Mouse (Mus musculus) liver, embryonic 11.5 days (tissue): ENCODE results near the gene Cd109. TPM values are rescaled to one million over a fixed set of nuclear protein-coding genes. Genes with fewer than 3 reads are reported as not detected.

ENCODE experiments used
- ATAC-seq: fragments of 200-750 bp; cut with Nextera tagmentation; replicated peaks from 2 replicates; pipeline ENCODE4 v1.8.0; 2017; ENCODE audit warnings: moderate number of reproducible peaks, mild to moderate bottlenecking, moderate TSS enrichment, moderate library complexity; ENCODE audit not compliant: low FRiP score
- DNase-seq: peaks from one replicate; pipeline ENCODE4 v3.0.0-alpha.2; 2017; ENCODE audit warnings: low spot score
- H3K27ac ChIP-seq: fragments of 300-500 bp; sonication (generic); 2 replicates; pipeline ENCODE4 v1.5.1; 2014; ENCODE audit warnings: mild to moderate bottlenecking, low read depth, low read length, control low read depth
- H3K27me3 ChIP-seq: fragments of 300-500 bp; sonication (generic); replicated peaks from 2 replicates; pipeline ENCODE4 v1.6.1; 2014; ENCODE audit warnings: low read length, mixed read lengths; ENCODE audit not compliant: control insufficient read depth, insufficient read depth
- H3K36me3 ChIP-seq: fragments of 300-500 bp; sonication (generic); 2 replicates; pipeline ENCODE4 v1.6.1; 2014; ENCODE audit warnings: mild to moderate bottlenecking, low read length, moderate library complexity, mixed read lengths; ENCODE audit not compliant: control insufficient read depth, insufficient read depth
- H3K4me1 ChIP-seq: fragments of 300-500 bp; sonication (generic); replicated peaks from 2 replicates; pipeline ENCODE4 v1.6.1; 2014; ENCODE audit warnings: low read length, mixed read lengths; ENCODE audit not compliant: control insufficient read depth, insufficient read depth
- H3K4me2 ChIP-seq: fragments of 300-500 bp; sonication (generic); 2 replicates; pipeline ENCODE4 v1.6.1; 2014; ENCODE audit warnings: mild to moderate bottlenecking, control low read depth, moderate library complexity
- H3K4me3 ChIP-seq: fragments of 300-500 bp; sonication (generic); 2 replicates; pipeline ENCODE4 v1.5.1; 2014; ENCODE audit warnings: low read depth, low read length, control low read depth
- H3K9ac ChIP-seq: fragments of 300-500 bp; sonication (generic); 2 replicates; pipeline ENCODE4 v1.6.1; 2014; ENCODE audit warnings: low read depth, low read length, control low read depth
- H3K9me3 ChIP-seq: fragments of 300-500 bp; sonication (generic); 2 replicates; pipeline ENCODE4 v1.6.1; 2016; ENCODE audit warnings: low read length, inconsistent platforms, mixed read lengths; ENCODE audit not compliant: control insufficient read depth
- WGBS: fragments of 180-500 bp; shearing (Covaris S2); extraction: QIAGEN DNeasy Blood & Tissue Kit; methylation state at CpG from one replicate; pipeline ENCODE4 v1.1.7; 2014; 5-methylcytosine and 5-hydroxymethylcytosine counted together
- polyA plus RNA-seq: library from polyadenylated mRNA; unstranded; fragments of >200 nt; fragmentation: Nextera tagmentation; extraction: Ambion mirVana; gene quantifications from 2 replicates; pipeline ENCODE4 v1.2.1, GENCODE M21; 2014

Gene Cd109
- polyA plus RNA-seq, 1 experiment from 2014 or later, result 0.82 TPM

DNA sequence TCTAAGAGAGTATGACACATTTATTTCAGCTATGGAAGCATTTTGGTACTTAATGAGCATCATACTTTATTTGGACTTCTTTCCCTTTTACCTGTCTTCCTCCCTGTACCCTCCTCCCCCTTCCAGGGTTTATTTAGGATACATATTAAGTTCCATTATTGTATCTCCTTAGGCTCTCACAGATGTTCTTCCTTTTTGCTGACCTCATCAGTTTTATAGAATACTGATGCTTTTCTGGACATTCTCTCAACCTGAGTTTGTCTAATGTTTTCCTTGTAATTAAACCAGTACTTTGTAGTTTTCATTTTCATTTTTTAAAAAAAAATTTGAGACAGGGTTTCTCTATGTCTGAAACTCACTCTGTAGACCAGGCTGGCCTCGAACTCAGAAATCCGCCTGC is 24.9 kb upstream of the Cd109 start:
- Histone ChIP-seq H3K36me3 (no peaks in the 10 kb centered on the region), H3K4me2 (no peak overlapping the region), H3K9me3 (no peaks in the 10 kb centered on the region), H3K27me3 (no peaks in the 10 kb centered on the region), H3K4me1 (peaks cover 7% of the 10 kb centered on the region; the same call in 1 of the 2 replicates), H3K4me3 (no peak overlapping the region), H3K27ac (no peak overlapping the region), H3K9ac (no peak overlapping the region)
- no peak for DNase-seq
- WGBS, result 83% methylated on average over 2 of the region's 2 CpGs
- no peak for ATAC-seq

GRCm38 (mm10) chr9:78595257-78595656 is 20.1 kb upstream of the Cd109 start:
- no peaks in the 10 kb centered on the region for H3K4me1 ChIP-seq
- 68% methylated on average over 3 of the region's 3 CpGs for WGBS
- ATAC-seq (no peak), DNase-seq (no peak)
- no peaks in the 10 kb centered on the region for H3K36me3 ChIP-seq
- no peak overlapping the region for H3K4me2 ChIP-seq
- no peaks in the 10 kb centered on the region for H3K9me3 ChIP-seq
- no peaks in the 10 kb centered on the region for H3K27me3 ChIP-seq
- no peak overlapping the region for H3K27ac ChIP-seq
- no peak overlapping the region for H3K4me3 ChIP-seq
- H3K9ac ChIP-seq, result no peak overlapping the region

DNA sequence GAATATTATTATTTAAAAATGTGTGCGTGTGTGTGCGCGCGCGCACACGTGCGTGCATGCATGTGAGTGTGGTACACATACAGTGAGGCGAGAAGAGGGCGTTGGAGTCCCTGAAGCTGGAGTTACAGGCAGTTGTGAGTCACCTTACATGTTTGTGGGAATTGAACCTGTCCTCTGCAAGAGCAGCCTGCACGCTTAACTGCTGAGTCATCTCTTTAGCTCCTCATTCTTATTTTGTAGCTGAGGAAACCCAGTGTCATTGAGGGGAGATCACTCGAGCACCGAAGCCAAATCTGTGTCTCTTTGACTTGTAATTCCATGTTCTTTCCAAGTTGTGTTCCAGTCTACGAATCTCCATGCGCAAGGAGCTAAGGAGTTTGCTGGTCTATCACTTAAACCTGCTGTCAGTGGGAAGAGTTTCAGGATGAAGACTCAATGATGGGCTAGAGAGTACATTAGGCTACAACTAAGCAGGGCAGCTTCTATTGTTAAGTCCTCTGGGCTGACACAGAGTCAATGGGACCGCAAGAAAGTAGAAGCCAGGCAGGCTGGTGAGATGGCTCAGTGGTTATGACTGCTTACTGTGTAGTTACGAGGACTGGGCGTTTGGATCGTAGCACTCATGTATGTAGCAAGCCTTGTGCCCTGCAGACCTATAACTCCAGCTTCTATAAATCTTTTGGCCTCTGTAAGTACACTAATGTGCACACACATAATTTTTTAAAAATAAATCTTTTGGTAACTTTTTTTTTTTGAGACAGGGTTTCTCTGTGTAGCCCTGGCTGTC is 19.4 kb upstream of the Cd109 start:
- no peaks in the 10 kb centered on the region for H3K36me3 ChIP-seq
- H3K27ac ChIP-seq, result no peak overlapping the region
- H3K4me2 ChIP-seq, result no peak overlapping the region
- H3K9me3 ChIP-seq, result no peaks in the 10 kb centered on the region
- H3K4me1 ChIP-seq, result no peaks in the 10 kb centered on the region
- no peak overlapping the region for H3K9ac ChIP-seq
- no peak overlapping the region for H3K4me3 ChIP-seq
- ATAC-seq (no peak), DNase-seq (no peak)
- H3K27me3 ChIP-seq, result no peaks in the 10 kb centered on the region
- WGBS, result 82% methylated on average over 18 of the region's 18 CpGs

GRCm38 (mm10) chr9:78596834-78597233 is 18.5 kb upstream of the Cd109 start:
- Histone ChIP-seq H3K4me2 (no peak overlapping the region), H3K36me3 (no peaks in the 10 kb centered on the region), H3K4me3 (no peak overlapping the region), H3K4me1 (no peaks in the 10 kb centered on the region), H3K27me3 (no peaks in the 10 kb centered on the region), H3K27ac (no peak overlapping the region), H3K9me3 (no peaks in the 10 kb centered on the region), H3K9ac (no peak overlapping the region)
- no peak for DNase-seq
- ATAC-seq, result no peak
- WGBS, result 7% methylated on average over 5 of the region's 5 CpGs

DNA sequence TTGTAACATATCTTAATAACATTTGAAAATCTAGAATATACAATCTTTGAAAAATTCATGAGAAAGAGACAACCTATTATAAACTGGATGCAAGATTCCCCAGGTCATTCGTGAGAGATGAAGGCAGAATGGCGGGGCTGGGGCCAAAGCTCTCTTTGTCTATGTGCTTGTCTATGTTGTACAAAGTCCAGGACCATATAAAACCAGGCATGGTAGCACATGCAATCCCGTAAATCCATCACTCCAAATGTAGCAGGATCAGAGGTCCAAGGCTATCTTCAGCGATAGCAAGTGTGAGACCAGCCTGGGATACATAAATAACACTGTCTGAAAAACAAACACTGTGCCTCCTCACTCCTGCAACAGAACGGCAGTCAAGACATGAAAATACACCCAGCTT is 15.4 kb upstream of the Cd109 start:
- no peak for ATAC-seq
- Histone ChIP-seq H3K27me3 (no peaks in the 10 kb centered on the region), H3K4me3 (no peak overlapping the region), H3K4me1 (no peaks in the 10 kb centered on the region), H3K27ac (no peak overlapping the region), H3K9me3 (no peaks in the 10 kb centered on the region), H3K36me3 (no peaks in the 10 kb centered on the region), H3K9ac (no peak overlapping the region), H3K4me2 (no peak overlapping the region)
- DNase-seq, result no peak
- WGBS, result 80% methylated on average over 5 of the region's 5 CpGs

GRCm38 (mm10) chr9:78601046-78601730 is 14.2 kb upstream of the Cd109 start:
- no peaks in the 10 kb centered on the region for H3K4me1 ChIP-seq
- no peak overlapping the region for H3K4me3 ChIP-seq
- H3K9ac ChIP-seq, result no peak overlapping the region
- H3K9me3 ChIP-seq, result no peaks in the 10 kb centered on the region
- H3K36me3 ChIP-seq, result no peaks in the 10 kb centered on the region
- no peak overlapping the region for H3K27ac ChIP-seq
- no peaks in the 10 kb centered on the region for H3K27me3 ChIP-seq
- H3K4me2 ChIP-seq, result no peak overlapping the region
- ATAC-seq (no peak), DNase-seq (no peak)
- 52% methylated on average over 4 of the region's 4 CpGs for WGBS

DNA sequence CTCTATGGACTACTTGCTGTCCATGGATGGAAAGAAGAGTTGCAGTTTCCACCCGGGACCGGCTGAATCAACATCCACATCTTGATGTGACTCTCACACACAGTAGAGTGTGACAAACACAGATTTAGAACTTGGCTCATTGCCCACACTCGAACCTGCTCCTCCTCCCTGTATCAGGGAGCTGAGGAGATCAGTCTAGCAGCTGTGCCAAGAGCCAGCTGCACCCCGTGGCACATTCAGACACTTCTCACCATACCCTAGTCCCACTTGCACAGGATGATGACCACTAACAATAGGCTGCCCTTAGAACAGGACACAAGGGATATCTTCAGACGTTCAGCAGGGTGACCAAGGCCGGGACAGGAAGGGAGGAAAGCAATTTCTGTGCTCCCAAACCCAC is 1.1 kb upstream of the Cd109 start:
- peaks cover 27% of the 10 kb centered on the region for H3K27me3 ChIP-seq
- ATAC-seq, result no peak
- H3K36me3 ChIP-seq, result no peaks in the 10 kb centered on the region
- no peak for DNase-seq
- no peak overlapping the region for H3K4me2 ChIP-seq
- H3K4me1 ChIP-seq, result no peaks in the 10 kb centered on the region
- 58% methylated on average over 6 of the region's 6 CpGs for WGBS
- no peaks in the 10 kb centered on the region for H3K9me3 ChIP-seq
- H3K27ac ChIP-seq, result no peak overlapping the region
- H3K9ac ChIP-seq, result no peak overlapping the region
- H3K4me3 ChIP-seq, result no peak overlapping the region

- Histone ChIP-seq H3K9ac (no peak overlapping the region), H3K4me3 (no peak overlapping the region), H3K4me1 (no peaks in the 10 kb centered on the region), H3K36me3 (no peaks in the 10 kb centered on the region), H3K27ac (no peak overlapping the region), H3K9me3 (no peaks in the 10 kb centered on the region), H3K27me3 (peaks cover 25% of the 10 kb centered on the region), H3K4me2 (no peak overlapping the region)
- ATAC-seq (no peak), DNase-seq (no peak)
- 56% methylated on average over 9 of the region's 9 CpGs for WGBS
These were observed 3.9 kb downstream of the Cd109 start for GRCm38 (mm10) chr9:78619285-78619684.

- H3K4me1 ChIP-seq, result no peaks in the 10 kb centered on the region
- no peaks in the 10 kb centered on the region for H3K27me3 ChIP-seq
- H3K4me3 ChIP-seq, result no peak overlapping the region
- H3K27ac ChIP-seq, result no peak overlapping the region
- ATAC-seq (no peak), DNase-seq (no peak)
- no peaks in the 10 kb centered on the region for H3K9me3 ChIP-seq
- no peak overlapping the region for H3K9ac ChIP-seq
- no peaks in the 10 kb centered on the region for H3K36me3 ChIP-seq
- WGBS, result 73% methylated on average over 10 of the region's 10 CpGs
- no peak overlapping the region for H3K4me2 ChIP-seq
These were observed 8.0 kb downstream of the Cd109 start for GRCm38 (mm10) chr9:78623301-78623747.
